Mouse (Mus musculus) brain, embryonic 14.5 days (tissue): ENCODE data around the gene Ascc1.

Source experiments
- CTCF ChIP-seq: fragments of 200-500 bp; IDR thresholded peaks from 2 replicates; pipeline ENCODE4 v1.5.1; 2012; ENCODE audit warnings: inconsistent platforms, mild to moderate bottlenecking, moderate library complexity, borderline replicate concordance; ENCODE audit not compliant: insufficient read depth, insufficient read length; ENCODE audit errors: extremely low read depth
- POLR2A ChIP-seq: fragments of 200-500 bp; IDR thresholded peaks from 2 replicates; pipeline ENCODE4 v1.6.1; 2012; ENCODE audit warnings: mild to moderate bottlenecking, inconsistent platforms, borderline replicate concordance; ENCODE audit not compliant: poor library complexity, insufficient read depth, insufficient read length, severe bottlenecking; ENCODE audit errors: extremely low read depth

DNA sequence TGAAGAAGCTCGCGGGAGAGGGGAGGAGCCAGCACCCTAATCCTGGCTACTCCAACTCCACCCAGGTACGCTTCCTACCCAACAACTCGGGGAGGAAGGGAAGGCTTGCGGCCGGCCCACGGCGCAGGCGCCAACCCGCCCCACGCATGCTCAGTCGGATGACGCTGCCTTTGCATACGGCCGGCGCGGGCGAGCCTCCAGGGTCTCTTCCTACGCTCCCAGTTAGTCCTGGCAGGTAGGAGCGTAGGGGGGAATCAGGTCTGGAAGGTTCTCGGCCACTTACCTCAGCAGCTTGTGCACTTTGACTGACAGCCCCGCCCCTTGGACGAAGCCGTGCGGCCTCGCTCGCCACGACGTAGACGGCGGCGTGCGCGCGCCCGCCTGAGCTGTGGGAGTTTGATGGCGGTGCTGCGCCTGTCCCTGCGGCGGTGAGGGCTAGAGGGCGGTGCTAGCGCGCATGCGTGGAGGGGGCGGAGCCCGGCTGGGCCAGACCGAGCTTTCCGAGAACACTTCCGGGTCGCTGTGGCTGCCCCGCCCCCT lies at the start of gene Ascc1, which contains the start of gene Anapc16:
- no peak for TF ChIP-seq CTCF
- TF ChIP-seq POLR2A, result peak; percentile 83; the same call in 1 of the 2 replicates
